Mouse (Mus musculus) megakaryocyte, embryonic 14.5 days (primary cell): ENCODE measurements at regions not wholly inside any gene's neighbourhood (a gene's known extent, or its start where the extent isn't known, plus 50 kb on each side); places are given as distances from the start of the nearest gene placed in this dataset.

ENCODE experiments used
- FLI1 ChIP-seq: IDR thresholded peaks from 2 replicates; pipeline ENCODE4 v1.6.1; 2012; ENCODE audit warnings: low read length, inconsistent platforms, mixed read lengths
- GATA1 ChIP-seq: IDR thresholded peaks from 3 replicates; pipeline ENCODE4 v1.6.1; 2012; ENCODE audit warnings: mixed read lengths, low read length, inconsistent platforms, borderline replicate concordance

DNA sequence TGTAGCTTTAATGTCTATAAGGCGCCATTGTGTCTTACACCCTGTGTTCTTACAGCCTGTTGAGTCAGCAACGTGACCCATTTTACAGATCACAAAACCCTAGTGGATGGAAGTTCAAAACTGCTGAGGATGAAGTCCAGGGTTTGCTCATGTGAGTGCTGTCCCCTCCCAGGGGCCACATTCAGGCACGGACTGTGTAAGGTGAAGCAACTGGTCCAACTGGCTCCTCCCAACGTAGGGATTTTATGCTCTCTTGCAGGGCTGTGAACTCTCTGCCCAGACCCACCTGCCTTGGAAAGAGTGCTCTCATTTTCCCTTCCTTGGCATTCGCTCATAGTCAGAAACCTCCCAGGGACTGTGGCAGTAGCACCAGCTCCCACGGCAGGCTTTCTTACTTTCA, 53.8 kb upstream of the Nfe2l2 start:
- TF ChIP-seq GATA1: no peak
- no peak for TF ChIP-seq FLI1
